Mouse (Mus musculus): Measurements from ENCODE around the gene Tcf3. TPM values are rescaled to one million over a fixed set of nuclear protein-coding genes. Genes with fewer than 3 reads are reported as not detected.

Tcf3 gene
- polyA plus RNA-seq, 1 experiment from 2014 or later = 41.9 TPM

- Histone ChIP-seq H3K4me2 (ENCODE audit: low read depth, low read length) (no peak overlapping the region), H3K27me3 (ENCODE audit: control insufficient read depth, insufficient read depth, low read length) (peaks cover 6% of the 10 kb centered on the region), H3K9me3 (replicated peaks; ENCODE audit: control insufficient read depth, low read length) (no peaks in the 10 kb centered on the region), H3K4me1 (ENCODE audit: control insufficient read depth, insufficient read depth, low read length) (peaks cover 2% of the 10 kb centered on the region; the same call in 1 of the 2 replicates), H3K9ac (ENCODE audit: low read length) (no peak overlapping the region), H3K27ac (ENCODE audit: low read length) (no peak overlapping the region), H3K36me3 (ENCODE audit: control insufficient read depth, insufficient read depth) (no peaks in the 10 kb centered on the region), H3K4me3 (ENCODE audit: low read length) (no peak overlapping the region)
- 80% methylated on average over 8 of the region's 8 CpGs for WGBS
- ATAC-seq (replicated peaks; ENCODE audit: extremely low read depth, insufficient read depth, low FRiP score) = no peak
Measured at GRCm38 (mm10) chr10:80443575-80444278, 10.3 kb upstream of the Tcf3 start.

GRCm38 (mm10) chr10:80442989-80443388, 9.5 kb upstream of the Tcf3 start:
- Histone ChIP-seq H3K27ac (ENCODE audit: low read length) (no peak overlapping the region), H3K27me3 (ENCODE audit: control insufficient read depth, insufficient read depth, low read length) (peaks cover 5% of the 10 kb centered on the region), H3K4me3 (ENCODE audit: low read length) (no peak overlapping the region), H3K4me1 (ENCODE audit: control insufficient read depth, insufficient read depth, low read length) (peaks cover 2% of the 10 kb centered on the region; the same call in 1 of the 2 replicates), H3K9ac (ENCODE audit: low read length) (no peak overlapping the region), H3K36me3 (ENCODE audit: control insufficient read depth, insufficient read depth) (no peaks in the 10 kb centered on the region), H3K4me2 (ENCODE audit: low read depth, low read length) (no peak overlapping the region), H3K9me3 (replicated peaks; ENCODE audit: control insufficient read depth, low read length) (no peaks in the 10 kb centered on the region)
- no peak for ATAC-seq (replicated peaks; ENCODE audit: extremely low read depth, insufficient read depth, low FRiP score)
- WGBS = 58% methylated on average over 2 of the region's 2 CpGs

GRCm38 (mm10) chr10:80441598-80441997, 8.2 kb upstream of the Tcf3 start:
- Histone ChIP-seq H3K4me2 (ENCODE audit: low read depth, low read length) (no peak overlapping the region), H3K4me3 (ENCODE audit: low read length) (no peak overlapping the region), H3K9ac (ENCODE audit: low read length) (no peak overlapping the region), H3K27ac (ENCODE audit: low read length) (no peak overlapping the region), H3K36me3 (ENCODE audit: control insufficient read depth, insufficient read depth) (no peaks in the 10 kb centered on the region), H3K4me1 (ENCODE audit: control insufficient read depth, insufficient read depth, low read length) (peaks cover 2% of the 10 kb centered on the region; the same call in 1 of the 2 replicates), H3K9me3 (replicated peaks; ENCODE audit: control insufficient read depth, low read length) (no peaks in the 10 kb centered on the region), H3K27me3 (ENCODE audit: control insufficient read depth, insufficient read depth, low read length) (peaks cover under 1% of the 10 kb centered on the region; the same call in 1 of the 2 replicates)
- 62% methylated on average over 8 of the region's 8 CpGs for WGBS
- no peak for ATAC-seq (replicated peaks; ENCODE audit: extremely low read depth, insufficient read depth, low FRiP score)

- peaks cover 5% of the 10 kb centered on the region for H3K4me1 ChIP-seq (ENCODE audit: control insufficient read depth, insufficient read depth, low read length)
- no peak overlapping the region for H3K4me2 ChIP-seq (ENCODE audit: low read depth, low read length)
- no peaks in the 10 kb centered on the region; the same call in 1 of the 2 replicates for H3K27me3 ChIP-seq (ENCODE audit: control insufficient read depth, insufficient read depth, low read length)
- H3K4me3 ChIP-seq (ENCODE audit: low read length) = no peak overlapping the region
- H3K9me3 ChIP-seq (replicated peaks; ENCODE audit: control insufficient read depth, low read length) = no peaks in the 10 kb centered on the region
- H3K36me3 ChIP-seq (ENCODE audit: control insufficient read depth, insufficient read depth) = no peaks in the 10 kb centered on the region
- ATAC-seq (replicated peaks; ENCODE audit: extremely low read depth, insufficient read depth, low FRiP score) = no peak
- H3K27ac ChIP-seq (ENCODE audit: low read length) = no peak overlapping the region
- no peak overlapping the region for H3K9ac ChIP-seq (ENCODE audit: low read length)
Measured at GRCm38 (mm10) chr10:80440031-80440430, 6.6 kb upstream of the Tcf3 start.

- no peak overlapping the region for H3K9ac ChIP-seq (ENCODE audit: low read length)
- WGBS = 56% methylated on average over 4 of the region's 4 CpGs
Measured at GRCm38 (mm10) chr10:80437973-80438372, 4.5 kb upstream of the Tcf3 start.

GRCm38 (mm10) chr10:80436276-80436675, 2.8 kb upstream of the Tcf3 start:
- Histone ChIP-seq H3K27me3 (ENCODE audit: control insufficient read depth, insufficient read depth, low read length) (no peaks in the 10 kb centered on the region), H3K4me3 (ENCODE audit: low read length) (no peak overlapping the region), H3K9me3 (replicated peaks; ENCODE audit: control insufficient read depth, low read length) (no peaks in the 10 kb centered on the region), H3K4me2 (ENCODE audit: low read depth, low read length) (no peak overlapping the region), H3K36me3 (ENCODE audit: control insufficient read depth, insufficient read depth) (no peaks in the 10 kb centered on the region), H3K27ac (ENCODE audit: low read length) (no peak overlapping the region), H3K9ac (ENCODE audit: low read length) (no peak overlapping the region), H3K4me1 (ENCODE audit: control insufficient read depth, insufficient read depth, low read length) (peaks cover 16% of the 10 kb centered on the region)
- ATAC-seq (replicated peaks; ENCODE audit: extremely low read depth, insufficient read depth, low FRiP score) = no peak
- 14% methylated on average over 9 of the region's 9 CpGs for WGBS

More at GRCm38 (mm10) chr10:80437973-80438372, 4.5 kb upstream of the Tcf3 start:
- H3K36me3 ChIP-seq (ENCODE audit: control insufficient read depth, insufficient read depth) = no peaks in the 10 kb centered on the region
- ATAC-seq (replicated peaks; ENCODE audit: extremely low read depth, insufficient read depth, low FRiP score) = no peak
- H3K4me2 ChIP-seq (ENCODE audit: low read depth, low read length) = no peak overlapping the region
- H3K4me3 ChIP-seq (ENCODE audit: low read length) = no peak overlapping the region
- peaks cover 5% of the 10 kb centered on the region for H3K4me1 ChIP-seq (ENCODE audit: control insufficient read depth, insufficient read depth, low read length)
- H3K27ac ChIP-seq (ENCODE audit: low read length) = no peak overlapping the region
- no peaks in the 10 kb centered on the region for H3K9me3 ChIP-seq (replicated peaks; ENCODE audit: control insufficient read depth, low read length)
- H3K27me3 ChIP-seq (ENCODE audit: control insufficient read depth, insufficient read depth, low read length) = no peaks in the 10 kb centered on the region

- no peak for ATAC-seq (replicated peaks; ENCODE audit: extremely low read depth, insufficient read depth, low FRiP score)
- 43% methylated on average over 7 of the region's 7 CpGs for WGBS
- no peak overlapping the region for H3K27ac ChIP-seq (ENCODE audit: low read length)
Measured at GRCm38 (mm10) chr10:80435764-80436163, 2.3 kb upstream of the Tcf3 start.

GRCm38 (mm10) chr10:80434823-80435222, 1.4 kb upstream of the Tcf3 start:
- peaks cover 3% of the 10 kb centered on the region for H3K36me3 ChIP-seq (ENCODE audit: control insufficient read depth, insufficient read depth)
- no peaks in the 10 kb centered on the region for H3K27me3 ChIP-seq (ENCODE audit: control insufficient read depth, insufficient read depth, low read length)
- WGBS = 82% methylated on average over 3 of the region's 3 CpGs
- H3K4me2 ChIP-seq (ENCODE audit: low read depth, low read length) = no peak overlapping the region
- peaks cover 21% of the 10 kb centered on the region for H3K4me1 ChIP-seq (ENCODE audit: control insufficient read depth, insufficient read depth, low read length)
- no peaks in the 10 kb centered on the region for H3K9me3 ChIP-seq (replicated peaks; ENCODE audit: control insufficient read depth, low read length)
- H3K27ac ChIP-seq (ENCODE audit: low read length) = no peak overlapping the region
- H3K4me3 ChIP-seq (ENCODE audit: low read length) = no peak overlapping the region
- H3K9ac ChIP-seq (ENCODE audit: low read length) = no peak overlapping the region
- ATAC-seq (replicated peaks; ENCODE audit: extremely low read depth, insufficient read depth, low FRiP score) = no peak

More at GRCm38 (mm10) chr10:80435764-80436163, 2.3 kb upstream of the Tcf3 start:
- Histone ChIP-seq H3K4me2 (ENCODE audit: low read depth, low read length) (no peak overlapping the region), H3K27me3 (ENCODE audit: control insufficient read depth, insufficient read depth, low read length) (no peaks in the 10 kb centered on the region), H3K4me1 (ENCODE audit: control insufficient read depth, insufficient read depth, low read length) (peaks cover 21% of the 10 kb centered on the region), H3K4me3 (ENCODE audit: low read length) (no peak overlapping the region), H3K9ac (ENCODE audit: low read length) (no peak overlapping the region), H3K36me3 (ENCODE audit: control insufficient read depth, insufficient read depth) (no peaks in the 10 kb centered on the region), H3K9me3 (replicated peaks; ENCODE audit: control insufficient read depth, low read length) (no peaks in the 10 kb centered on the region)

- H3K4me1 ChIP-seq (ENCODE audit: control insufficient read depth, insufficient read depth, low read length) = peaks cover 21% of the 10 kb centered on the region
- H3K36me3 ChIP-seq (ENCODE audit: control insufficient read depth, insufficient read depth) = peaks cover 9% of the 10 kb centered on the region
- H3K27me3 ChIP-seq (ENCODE audit: control insufficient read depth, insufficient read depth, low read length) = no peaks in the 10 kb centered on the region
- no peaks in the 10 kb centered on the region for H3K9me3 ChIP-seq (replicated peaks; ENCODE audit: control insufficient read depth, low read length)
- H3K27ac ChIP-seq (ENCODE audit: low read length) = no peak overlapping the region
- 12% methylated on average over 8 of the region's 8 CpGs for WGBS
- H3K4me2 ChIP-seq (ENCODE audit: low read depth, low read length) = no peak overlapping the region
- ATAC-seq (replicated peaks; ENCODE audit: extremely low read depth, insufficient read depth, low FRiP score) = no peak
- peak overlapping the region; percentile 93 for H3K4me3 ChIP-seq (ENCODE audit: low read length)
- no peak overlapping the region for H3K9ac ChIP-seq (ENCODE audit: low read length)
Measured at GRCm38 (mm10) chr10:80434233-80434592, 766 bp upstream of the Tcf3 start.
